Mouse (Mus musculus) heart, embryonic 10.5 days (tissue): ENCODE measurements around the gene C1ra. TPM values are rescaled to one million over a fixed set of nuclear protein-coding genes. Genes with fewer than 3 reads are reported as not detected.

Experiments
- polyA plus RNA-seq: library from polyadenylated mRNA; unstranded; fragments of >200 nt; fragmentation: Nextera tagmentation; extraction: Ambion mirVana; gene quantifications from 2 replicates; pipeline ENCODE4 v1.2.1, GENCODE M21; 2016

The C1ra gene
- polyA plus RNA-seq, 1 experiment from 2014 or later = 0.31 TPM

Other genes with a start within 250 kb of the C1ra start
- not detected in 2 replicates for gene Cd163, start 207.7 kb upstream of the C1ra start, polyA plus RNA-seq
- gene Pex5, start 97.3 kb upstream of the C1ra start, polyA plus RNA-seq = 25.5 and 31.9 TPM in 2 replicates
- 1.3 and 3.3 TPM in 2 replicates for gene Clstn3, start 47.6 kb upstream of the C1ra start, polyA plus RNA-seq
- gene C1rl, start 19.3 kb upstream of the C1ra start, polyA plus RNA-seq = 0.39 and 0.83 TPM in 2 replicates
- 0.34 and 2.2 TPM in 2 replicates for gene C1s1, start 30.0 kb downstream of the C1ra start, polyA plus RNA-seq
- gene C1rb, start 57.9 kb downstream of the C1ra start, polyA plus RNA-seq = not detected in 2 replicates
- gene C1s2, start 123.7 kb downstream of the C1ra start, polyA plus RNA-seq = 0.06 TPM in 1 of 2 replicates, not detected in the other
- 45.2 and 53.8 TPM in 2 replicates for gene Lpcat3, start 150.6 kb downstream of the C1ra start, polyA plus RNA-seq
- gene Emg1, start 199.8 kb downstream of the C1ra start, polyA plus RNA-seq = 162 and 216 TPM in 2 replicates
- 438 and 483 TPM in 2 replicates for gene Phb2, start 199.9 kb downstream of the C1ra start, polyA plus RNA-seq
- 5.9 and 8.6 TPM in 2 replicates for gene Ptpn6, start 226.3 kb downstream of the C1ra start, polyA plus RNA-seq
- 297 and 301 TPM in 2 replicates for gene Grcc10, start 229.0 kb downstream of the C1ra start, polyA plus RNA-seq
- gene Gm45234, start 243.6 kb downstream of the C1ra start, polyA plus RNA-seq = not detected in 2 replicates
- 7.4 and 11.4 TPM in 2 replicates for gene Atn1, start 244.1 kb downstream of the C1ra start, polyA plus RNA-seq